Mouse (Mus musculus): ENCODE data around the gene Lars2.
"Not testable (repeated sequence)": the region's sequence is repeated elsewhere in the genome, so short reads cannot be mapped to it uniquely, and the experiment has no call there.

Lars2 gene

DNA sequence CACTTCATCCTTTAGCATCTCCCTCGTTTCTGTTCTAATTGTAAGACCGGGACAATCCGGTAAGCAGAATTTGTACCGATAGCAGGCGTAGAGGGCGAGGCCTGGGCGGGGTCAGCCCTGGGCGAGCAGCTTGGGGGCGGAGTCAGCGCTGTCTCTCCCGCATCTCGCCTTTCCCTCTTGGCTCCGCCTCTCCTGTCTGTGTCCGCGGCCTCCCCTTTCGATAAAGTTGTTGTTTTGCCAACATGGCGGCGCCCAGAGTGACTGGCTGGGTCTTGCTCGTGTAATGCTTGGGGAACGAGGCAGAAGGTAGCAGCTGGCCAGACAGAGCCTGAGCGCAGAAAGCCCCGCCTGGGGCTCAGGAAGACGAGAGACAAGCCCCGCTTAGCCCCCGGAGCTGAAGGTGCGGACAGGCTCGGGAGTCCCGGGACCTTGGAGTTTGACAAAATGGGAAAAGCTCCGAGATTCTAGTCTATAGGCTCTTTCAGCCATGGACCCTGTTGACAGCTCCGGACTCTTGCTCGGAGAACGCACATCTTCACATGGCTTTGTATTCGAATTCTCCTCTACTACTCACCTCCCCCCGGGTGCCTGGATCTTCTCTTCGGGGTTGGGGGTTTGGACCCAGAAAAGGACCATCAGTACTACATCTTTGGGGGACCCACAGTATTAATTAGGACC, at the start of gene Lars2:
Gene Lars2, plus strand, starts transcription at position 220 of the 678 bp plus-strand sequence.
- peak; percentile 93 for DNase-seq

DNA sequence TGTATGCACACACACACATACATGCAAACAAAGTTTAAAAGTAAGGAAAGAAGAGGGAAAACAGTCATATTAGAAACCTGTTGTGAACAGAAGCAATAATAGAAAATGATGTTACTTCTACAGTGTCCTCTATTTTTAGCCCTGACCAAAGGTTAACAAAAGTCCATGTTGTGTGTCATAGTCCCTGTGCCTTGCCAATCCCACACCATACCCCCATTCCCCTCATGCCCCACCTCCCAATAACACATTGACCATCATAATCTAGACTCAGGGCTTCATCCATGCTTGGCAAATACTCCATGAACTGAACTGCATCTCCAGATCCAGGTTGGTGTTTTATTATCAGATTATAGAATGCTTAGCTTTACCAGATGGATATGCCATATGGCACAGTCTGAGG, 40.6 kb upstream of the Lars2 start:
- no peak for DNase-seq

DNA sequence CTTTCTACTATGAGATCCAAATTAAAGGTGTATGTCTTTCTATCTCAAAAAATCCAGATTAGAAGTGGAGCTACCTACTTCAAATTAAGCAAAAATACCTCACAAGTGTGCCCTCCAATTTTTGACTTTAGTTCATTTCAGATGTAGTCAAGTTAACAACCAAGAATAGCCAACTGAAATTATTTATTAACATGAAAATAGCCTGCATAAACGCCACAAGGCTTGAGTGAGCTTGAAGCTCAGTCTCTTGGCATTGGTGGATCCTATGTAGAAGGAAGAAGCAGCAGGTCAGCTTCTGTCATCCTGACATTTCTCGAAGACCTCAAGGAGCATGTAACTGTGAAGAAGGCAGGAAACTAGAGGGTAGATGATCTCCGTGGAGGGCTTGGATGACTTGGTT, 38.4 kb upstream of the Lars2 start:
- DNase-seq: peak in 1 of 2 experiments; percentile 21

DNA sequence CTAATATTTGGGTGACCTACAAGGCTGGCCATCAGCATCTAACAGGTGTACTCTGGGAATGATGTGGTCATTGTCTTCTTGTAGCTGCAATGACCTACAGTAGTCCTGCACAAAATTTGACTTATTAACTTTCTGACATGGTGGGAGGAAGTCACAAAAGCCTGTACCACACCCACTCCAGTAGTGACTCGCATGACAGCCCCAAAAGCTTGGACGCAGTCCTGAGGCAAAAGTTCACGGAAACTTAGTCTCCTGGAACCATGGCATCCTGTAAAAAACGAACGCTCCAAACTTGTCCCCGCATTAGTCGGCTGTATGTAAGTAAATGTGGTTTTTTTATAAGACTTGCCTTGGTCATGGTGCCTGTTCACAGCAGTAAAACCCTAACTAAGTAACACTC, 36.9 kb upstream of the Lars2 start:
- DNase-seq: peak; percentile 65 to 72

DNA sequence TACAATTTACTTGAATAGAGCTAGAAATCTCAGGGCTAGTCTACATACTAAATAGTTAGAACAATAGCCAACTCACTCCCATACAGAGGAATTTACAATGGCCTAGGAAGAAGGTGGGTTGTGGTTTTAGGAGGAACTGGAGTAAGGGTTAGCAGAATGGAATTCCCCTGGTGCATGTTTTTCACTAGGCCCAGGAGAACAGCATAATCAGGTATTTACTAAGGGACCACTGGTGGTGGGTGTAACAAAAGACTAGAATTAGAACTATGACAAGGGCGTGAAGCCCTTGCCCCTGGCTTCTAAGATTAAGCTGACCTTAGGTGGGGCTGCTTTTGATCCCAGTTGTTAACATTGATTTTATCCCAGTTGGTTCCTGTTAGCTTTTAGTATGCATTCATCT, 36.5 kb upstream of the Lars2 start:
- not testable (repeated sequence) for DNase-seq

DNA sequence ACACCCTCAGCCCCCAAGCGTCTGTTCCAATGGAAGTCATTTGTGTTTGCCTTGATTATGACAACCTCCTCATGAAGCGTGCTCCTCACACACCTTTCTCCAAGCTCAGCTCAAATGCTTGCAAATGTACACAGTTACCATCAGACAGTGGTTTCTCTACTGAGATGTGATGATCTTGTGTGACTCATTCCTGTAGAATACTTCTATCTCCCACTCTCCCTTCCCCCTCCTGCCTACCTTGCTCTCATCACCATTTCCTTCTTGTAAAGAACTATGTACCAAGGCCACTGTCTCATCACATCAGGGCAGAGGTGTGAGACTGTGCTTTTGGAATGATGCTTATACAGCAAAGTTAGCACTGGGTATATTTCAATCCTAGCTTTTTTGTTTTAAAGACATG, 33.2 kb upstream of the Lars2 start:
- no peak for DNase-seq

DNA sequence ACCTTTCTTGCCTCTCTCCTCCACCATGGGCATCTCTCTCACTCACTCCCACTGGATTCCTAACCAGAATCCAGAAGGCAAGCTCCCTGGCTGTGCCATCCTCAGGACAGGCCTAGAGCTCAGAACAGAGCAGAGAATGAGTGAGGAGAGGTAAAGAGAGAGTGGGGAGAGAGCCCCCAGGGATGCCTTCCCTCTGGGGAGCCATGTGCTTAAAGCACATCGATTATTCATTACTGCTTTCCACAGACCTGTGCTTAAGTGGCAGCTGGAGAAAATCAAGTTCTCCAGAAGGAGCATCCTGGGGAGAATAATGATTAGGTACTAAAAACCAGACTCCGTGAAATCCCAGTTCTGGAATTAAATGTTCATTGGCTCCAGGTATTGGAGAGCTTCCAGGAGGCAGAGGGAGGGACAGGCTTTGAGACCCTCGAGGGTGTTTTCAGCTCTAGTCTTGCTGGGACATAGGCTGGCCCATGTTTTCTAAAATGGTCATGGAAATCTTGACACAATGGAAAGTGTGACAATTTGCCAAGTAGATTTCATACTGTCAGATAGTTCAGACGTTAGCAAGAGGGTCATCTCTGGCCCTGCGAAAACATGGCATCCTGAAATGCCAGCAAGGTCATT, 31.6 kb upstream of the Lars2 start:
- peak in 1 of 2 experiments; percentile 18 for DNase-seq

DNA sequence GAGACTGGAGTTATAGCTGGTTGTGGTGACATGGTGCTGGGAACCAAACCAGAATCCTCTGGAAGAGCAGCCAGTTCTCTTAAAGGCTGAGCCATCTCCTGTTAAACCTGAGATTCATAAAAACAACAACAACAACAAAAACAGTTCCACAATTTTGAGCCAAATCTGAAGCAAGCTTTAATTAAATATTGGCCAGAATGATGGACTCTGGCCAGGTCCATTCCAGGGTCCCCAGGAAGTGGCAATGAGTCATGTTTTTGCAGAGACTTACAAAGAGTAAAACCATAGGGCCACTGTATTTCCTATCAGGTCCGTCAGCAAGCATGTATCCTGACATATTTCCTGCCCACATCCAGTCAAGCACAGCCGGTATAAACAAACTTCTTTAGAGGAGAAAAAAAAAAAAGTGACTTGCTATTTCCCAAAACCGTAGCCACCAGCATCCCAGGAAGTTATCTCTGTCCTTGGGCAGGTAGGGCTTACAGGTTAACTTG, 27.0 kb upstream of the Lars2 start:
- peak; percentile 41 to 42 for DNase-seq

DNA sequence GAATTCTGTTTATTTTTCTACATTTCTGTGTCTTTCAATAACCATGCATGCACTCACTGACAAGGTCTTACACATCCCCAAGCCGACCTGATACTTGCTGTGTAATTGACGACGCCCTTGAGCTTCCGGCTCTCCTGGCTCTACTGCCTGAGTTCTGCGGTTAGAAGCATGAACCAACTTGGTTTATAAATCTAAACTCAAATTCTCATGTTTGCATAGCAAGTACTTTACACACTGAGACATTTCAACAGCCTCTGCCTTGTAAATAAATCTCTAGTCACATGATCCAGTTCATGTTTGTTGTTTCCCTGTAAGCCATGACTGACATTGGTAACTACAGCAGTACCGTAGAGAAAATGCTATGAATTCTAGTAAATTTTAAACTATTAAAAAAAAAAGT, 25.5 kb upstream of the Lars2 start:
- no peak for DNase-seq

DNA sequence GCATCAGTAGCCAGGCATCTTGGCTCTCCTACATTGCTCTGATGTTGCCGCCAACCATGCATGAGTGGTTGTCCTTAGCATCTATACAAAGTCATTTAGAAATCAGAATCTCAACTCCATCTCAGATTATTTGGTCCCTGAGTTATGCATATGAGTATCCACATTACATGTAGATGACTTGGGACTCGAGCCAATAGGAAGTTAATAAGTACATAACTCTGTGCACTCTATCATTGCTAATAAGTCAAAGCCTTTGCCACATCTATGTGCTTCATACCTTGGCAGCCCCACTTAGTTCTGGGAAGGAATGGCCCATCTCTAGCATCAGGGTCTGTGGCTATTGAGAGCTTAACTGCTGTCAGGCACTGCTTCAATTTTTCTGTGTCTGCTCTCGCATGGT, 23.7 kb upstream of the Lars2 start:
- DNase-seq: peak in 1 of 2 experiments; percentile 38

DNA sequence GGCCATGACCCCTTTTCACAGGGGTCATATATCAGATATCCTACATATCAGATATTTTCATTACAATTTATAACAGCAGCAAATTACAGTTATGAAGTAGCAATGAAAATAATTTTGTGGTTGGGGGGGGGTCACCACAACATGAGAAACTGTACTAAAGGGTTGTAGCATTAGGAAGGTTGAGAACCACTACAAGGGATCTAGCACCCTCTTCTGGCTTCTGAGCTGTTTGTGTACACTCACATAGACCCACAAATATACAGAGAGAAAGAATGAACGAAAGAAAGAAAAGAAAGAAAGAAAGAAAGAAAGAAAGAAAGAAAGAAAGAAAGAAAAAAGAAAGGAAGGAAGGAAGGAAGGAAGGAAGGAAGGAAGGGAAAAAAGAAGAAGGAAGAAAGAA, 17.4 kb upstream of the Lars2 start:
- DNase-seq: not testable (repeated sequence)

DNA sequence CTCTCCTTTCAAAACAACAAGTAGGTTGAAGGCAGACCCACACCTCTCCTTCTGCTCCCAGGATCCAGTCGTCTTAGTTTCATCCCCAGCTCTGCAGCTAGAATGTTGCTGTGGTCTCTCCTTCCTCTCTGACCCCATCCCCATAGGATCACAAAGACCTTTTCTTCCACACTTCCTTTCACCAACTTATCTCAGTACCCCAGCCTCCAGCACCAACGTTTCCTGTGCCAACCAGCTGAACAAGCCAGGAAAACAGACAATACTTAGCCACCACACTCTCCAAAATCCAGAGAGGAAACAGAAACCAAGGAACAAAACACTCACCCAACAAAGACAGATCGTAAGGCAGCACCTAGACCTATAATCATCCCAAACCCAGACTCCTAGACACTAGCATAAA, 6.7 kb upstream of the Lars2 start:
- DNase-seq: no peak

DNA sequence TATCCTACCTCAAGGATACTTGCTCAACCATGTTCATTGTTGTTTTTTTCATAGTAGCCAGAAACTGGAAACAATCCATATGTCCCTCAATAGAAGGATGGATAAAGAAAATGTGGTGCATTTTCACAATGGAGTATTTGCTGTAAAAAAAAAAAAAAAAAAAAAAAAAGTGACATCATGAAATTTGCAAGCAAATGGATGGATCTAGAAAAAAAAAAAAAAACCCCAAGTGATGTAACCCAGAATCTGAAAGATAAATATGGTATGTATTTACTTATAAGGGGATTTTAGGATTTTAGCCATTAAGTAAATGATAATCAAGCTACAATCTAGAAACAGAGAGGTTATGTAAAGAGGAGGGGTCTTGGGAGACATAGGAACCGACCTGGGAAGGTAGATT, 1.4 kb upstream of the Lars2 start:
- no peak for DNase-seq

DNA sequence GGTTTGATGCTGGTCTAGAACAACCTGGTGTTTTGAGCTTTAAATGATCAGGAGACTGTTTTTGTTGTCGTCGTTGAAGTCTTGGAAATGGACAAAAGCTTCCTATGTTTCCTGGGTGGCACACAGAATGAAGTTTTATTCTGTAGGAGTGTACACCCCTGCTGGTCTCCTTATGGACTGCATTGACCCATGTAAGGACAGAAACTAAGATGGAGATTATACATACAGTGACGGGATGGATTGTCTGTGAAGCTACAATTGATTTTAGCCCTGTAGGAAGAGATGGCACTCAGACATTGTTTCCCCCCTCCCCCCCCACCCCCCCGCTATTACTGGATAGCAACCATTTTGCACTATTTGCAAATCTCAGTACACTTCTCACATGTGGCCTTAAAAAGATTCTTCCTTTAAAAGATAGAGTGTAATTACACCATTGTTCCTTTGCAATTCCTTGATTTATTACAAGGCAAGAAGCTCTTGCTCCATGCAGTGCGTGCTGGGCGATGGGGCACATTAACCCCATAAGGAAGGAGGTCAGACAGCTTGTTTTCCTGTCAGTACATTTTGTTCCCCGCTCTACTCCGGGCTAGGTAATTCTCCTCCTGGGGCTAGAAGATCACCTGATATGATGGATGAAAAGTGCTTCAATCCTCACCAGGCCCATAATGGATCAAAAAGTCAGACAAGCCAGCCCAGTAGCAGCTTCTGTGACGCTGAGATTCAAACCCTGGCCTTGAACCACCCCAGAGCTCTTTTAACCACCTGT, 602 bp upstream of the Lars2 start:
- no peak for DNase-seq

DNA sequence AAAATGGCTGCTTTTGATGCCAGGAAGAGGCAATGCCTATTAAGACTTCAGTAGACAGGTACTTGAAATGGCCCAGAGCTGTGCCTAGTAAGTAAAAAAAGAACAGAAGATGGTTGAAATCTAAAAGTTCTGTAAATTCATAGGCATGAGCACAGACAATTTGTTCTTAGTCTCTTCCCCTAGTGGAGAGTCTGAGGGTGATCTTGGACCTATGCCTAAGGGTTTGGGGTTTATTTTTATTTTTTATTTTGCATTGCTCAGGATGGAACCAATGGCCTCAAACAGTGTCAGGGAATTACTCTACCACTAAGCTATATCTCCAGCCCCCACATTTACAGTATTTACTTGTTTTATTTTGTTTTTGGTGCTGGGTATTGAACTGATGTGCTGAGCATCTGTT, 909 bp downstream of the Lars2 start:
- no peak for DNase-seq

DNA sequence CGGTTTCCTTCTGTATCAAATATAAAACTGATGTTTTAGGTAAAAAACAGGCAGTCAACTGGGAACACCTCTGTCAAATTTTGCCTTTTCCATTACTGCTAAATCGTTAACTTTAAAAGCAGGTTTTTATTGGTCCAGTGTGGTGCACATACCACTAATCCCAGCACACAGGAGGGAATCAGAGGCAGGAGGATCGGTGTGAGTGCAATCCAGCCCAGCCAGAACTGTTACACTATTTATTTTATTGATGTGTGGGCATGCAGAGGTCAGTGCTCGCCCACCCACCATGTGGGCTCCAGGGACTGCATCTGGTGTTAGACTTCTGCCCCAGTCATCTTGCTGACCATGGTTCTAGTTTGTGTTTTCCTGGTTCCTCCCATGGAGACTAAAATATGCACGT, 15.7 kb downstream of the Lars2 start:
- DNase-seq: no peak

DNA sequence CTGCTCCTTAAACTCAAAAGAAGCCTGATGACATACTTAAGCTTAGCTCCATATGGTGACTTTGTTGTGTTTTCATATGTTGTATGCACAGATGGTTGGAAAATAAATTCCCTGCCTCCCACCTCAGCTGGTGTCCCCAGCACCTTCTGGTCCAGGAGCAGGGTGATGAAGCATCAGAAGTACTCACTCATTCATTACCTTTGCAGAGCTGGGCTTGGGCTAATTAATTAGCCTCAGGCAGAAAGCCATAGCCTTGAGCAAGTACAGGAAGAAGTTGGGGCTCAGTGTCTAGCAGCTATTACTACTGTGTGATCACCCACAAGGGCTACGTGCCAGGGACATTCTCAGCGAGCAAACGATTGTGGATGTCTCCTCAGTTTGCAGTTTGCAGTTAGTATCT, 18.0 kb downstream of the Lars2 start:
- no peak for DNase-seq

DNA sequence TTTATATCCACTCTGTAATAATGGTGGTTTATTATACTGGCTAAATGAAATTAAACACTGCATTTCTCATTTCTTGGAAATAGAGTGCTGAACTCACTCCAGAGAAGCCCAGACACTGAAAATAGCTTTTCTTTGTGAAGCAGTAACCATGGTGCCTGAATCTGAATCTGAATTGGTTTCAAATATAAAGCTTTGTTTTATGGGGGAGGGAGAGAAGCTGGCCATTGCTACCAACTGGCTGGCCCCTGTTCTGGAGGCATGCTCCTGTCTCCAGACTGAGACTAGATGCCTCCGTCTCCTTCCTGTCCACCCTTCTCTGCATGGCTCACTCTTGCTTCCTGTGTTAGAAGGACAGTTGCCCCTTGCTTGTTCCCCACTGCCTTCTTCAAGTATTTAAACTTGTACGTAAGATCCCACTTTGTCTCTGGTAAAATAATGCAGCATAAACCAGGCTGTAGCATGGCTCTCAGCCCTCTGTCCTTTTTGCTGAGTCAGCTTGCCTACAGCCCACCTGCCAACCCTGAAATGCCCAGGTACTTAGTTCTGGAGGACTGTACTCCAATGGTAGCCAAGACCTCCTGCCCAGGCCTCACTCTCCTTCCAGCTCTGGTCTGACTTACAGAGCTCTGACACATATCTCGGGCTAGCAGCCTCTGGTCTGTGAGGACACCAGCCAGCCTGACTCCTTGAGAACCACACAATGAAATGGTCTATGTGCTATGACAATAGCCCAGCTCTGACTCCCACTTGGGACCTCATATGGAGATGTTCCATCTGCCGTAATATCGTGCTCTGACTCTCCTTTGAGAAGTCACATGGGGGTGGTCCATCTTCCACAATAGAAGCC, 18.8 kb downstream of the Lars2 start:
- no peak for DNase-seq

DNA sequence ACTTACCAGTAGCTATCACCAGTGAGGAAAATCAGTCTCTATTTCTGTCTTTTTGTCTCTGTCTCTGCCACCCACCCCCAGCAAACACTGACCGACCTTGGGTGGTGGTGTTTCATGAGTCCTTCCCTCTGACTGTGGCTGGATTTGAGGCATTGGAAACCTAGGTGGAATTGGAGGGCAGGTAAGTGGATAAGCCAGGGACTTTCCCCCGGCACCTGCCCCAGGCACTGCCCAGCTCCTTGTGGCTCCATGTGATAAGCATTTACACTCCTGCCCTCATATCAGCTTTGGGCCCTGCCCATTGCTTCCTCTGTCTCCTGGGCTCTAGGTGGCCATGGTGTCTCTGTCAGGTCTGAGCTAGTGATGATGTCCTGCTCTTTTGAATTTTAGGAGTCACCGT, 19.6 kb downstream of the Lars2 start:
- no peak for DNase-seq

DNA sequence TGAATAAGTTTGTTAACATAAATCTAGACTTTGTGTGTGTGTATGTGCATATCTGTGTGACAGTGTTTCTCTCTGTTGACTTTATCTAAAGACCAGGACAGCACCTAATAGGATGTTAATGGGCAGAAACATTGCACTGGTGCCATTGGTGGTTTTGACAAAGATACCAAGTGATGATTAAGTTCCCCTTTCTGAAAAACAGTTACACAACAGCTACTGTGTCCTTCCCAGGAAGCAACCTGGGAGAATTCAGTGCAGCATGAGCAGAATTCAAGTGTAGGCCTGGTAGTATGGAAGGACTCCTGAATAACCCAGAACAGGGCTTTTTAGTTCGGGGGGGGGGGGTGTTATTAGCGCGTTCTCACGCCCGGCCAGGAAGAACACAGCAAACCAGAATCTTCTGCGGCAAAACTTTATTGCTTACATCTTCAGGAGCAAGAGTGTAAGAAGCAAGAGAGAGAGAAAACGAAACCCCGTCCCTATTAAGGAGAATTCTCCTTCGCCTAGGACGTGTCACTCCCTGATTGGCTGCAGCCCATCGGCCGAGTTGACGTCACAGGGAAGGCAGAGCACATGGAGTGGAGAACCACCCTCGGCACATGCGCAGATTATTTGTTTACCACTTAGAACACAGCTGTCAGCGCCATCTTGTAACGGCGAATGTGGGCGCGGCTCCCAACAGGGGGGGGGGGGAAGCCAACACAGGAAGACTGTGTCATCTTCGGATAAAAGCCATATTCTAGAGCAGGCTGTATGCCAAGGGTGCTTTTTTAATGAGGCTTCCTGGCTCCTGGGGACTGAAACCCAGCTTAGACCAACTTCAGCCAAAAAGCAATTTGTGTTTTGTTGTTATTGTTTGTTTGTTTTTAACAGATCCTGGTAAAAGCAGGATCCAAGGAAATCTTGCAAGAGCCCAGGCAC, 21.6 kb downstream of the Lars2 start:
- not testable (repeated sequence) for DNase-seq

DNA sequence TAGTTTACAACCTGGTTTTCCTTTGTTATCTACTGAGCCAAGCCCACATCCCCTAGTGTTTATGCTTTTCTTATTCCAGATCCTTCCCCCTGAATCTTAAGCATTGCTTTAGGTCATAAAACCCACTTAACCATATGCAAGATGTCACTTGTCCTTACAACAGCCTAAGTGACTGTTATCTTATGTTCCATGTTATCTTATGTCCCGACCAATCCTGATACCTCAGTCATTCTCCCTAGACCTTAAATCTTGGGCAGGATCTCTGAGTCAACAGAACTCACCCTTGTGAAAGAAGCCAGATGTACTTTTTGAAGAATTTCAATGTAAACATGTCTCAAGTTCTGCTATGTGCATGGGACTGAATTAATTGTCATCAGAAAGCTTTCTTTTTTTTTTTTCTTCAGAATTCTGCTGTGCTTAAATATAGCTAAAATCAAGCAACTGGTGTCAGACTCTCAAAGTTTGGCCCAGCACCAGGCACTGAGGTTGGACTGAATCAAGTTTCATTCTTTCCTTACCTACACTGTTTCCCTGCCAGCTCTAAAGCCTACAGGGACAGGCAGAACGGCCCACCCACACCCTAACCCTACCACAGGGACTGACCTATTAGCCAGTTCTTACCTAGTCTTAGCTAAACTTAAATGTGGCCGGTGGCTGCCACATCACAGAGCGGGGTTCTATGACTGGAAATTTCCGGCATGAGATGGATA, 24.6 kb downstream of the Lars2 start:
- DNase-seq: no peak
